Comparison of ENCODE assay signal across 8 mouse cellular contexts in the genomic region with DNA sequence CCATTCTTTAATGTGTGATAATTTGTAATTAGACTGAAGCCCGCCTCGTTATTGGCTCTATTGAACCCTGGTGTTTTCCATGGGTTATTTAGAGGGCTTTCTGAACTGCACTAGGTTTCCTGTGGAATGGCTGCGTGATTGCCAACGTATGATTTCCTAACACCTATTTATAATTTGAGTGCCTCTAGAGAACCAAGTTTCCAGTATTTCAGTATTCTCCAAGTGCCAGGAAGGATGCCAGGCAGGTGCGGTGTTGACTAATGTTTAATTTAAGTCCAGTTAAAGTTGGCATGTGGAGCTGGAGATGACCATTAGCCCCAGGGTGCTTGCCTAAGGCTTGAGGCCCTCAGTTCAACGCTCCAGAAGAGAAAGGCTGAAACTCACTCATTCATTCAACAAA. TPM values are rescaled to one million over a fixed set of nuclear protein-coding genes. Genes with fewer than 3 reads are reported as not detected.
A peak's percentile ranks its signal among the peaks of the same experiment; 100 is the strongest.
DNase-seq lines count a peak whose midpoint lies in the region.
"Had no signal": no experiment of that assay in that cellular context is flagged by ENCODE, and none has a peak within 500 bp of the region (broad histone marks: within the 10 kb centered on the region; RNA-seq: fewer than 3 reads in every experiment).

No protein-coding gene starts in this region.

- peak; percentile 31 for DNase-seq in kidney, adult 11 months
- no peak for DNase-seq in kidney, postnatal 4 days
- peak; percentile 49 for DNase-seq in NIH3T3 (ENCODE audit: low read depth)
- peak; percentile 32 to 44 for DNase-seq in kidney, postnatal 36 days
- DNase-seq in lung, postnatal 25 days (ENCODE audit: low spot score), result peak; percentile 77
- DNase-seq in gastrocnemius, adult 8-10 months (ENCODE audit: low spot score in 2 of 2), result no peak
- DNase-seq in urinary bladder, postnatal 25 days (ENCODE audit: low spot score), result no peak
- DNase-seq: adrenal gland, adult 8-10 months had no signal

RNA-seq across cellular contexts. Expression of a gene that starts 14.3 kb away (rescaled TPM):
- total RNA-seq in gastrocnemius, adult 8-10 months (2022), result 1 to 10 TPM; 2.4 to 3.8 (median 3.0) TPM

RNA-seq across cellular contexts. Expression of a gene that starts 18.5 kb away (rescaled TPM):
- 1 to 10 TPM; 2.9 to 4.5 (median 3.8) TPM for total RNA-seq in gastrocnemius, adult 8-10 months (2022)

Comparison
In these comparisons a context has a peak if more than half of its experiments do, and no peak if none do; other contexts are left out.
1. DNase-seq: peak in kidney, adult 11 months (single experiment), NIH3T3 (single experiment), kidney, postnatal 36 days (2 of 2) and lung, postnatal 25 days (single experiment); none in kidney, postnatal 4 days (0 of 2), gastrocnemius, adult 8-10 months (0 of 2) and urinary bladder, postnatal 25 days (single experiment).